Mouse (Mus musculus) cerebellum, postnatal 10 days (tissue): ENCODE results near the gene Tmem86a.
A peak's percentile ranks its signal among the peaks of the same experiment; 100 is the strongest.
"Not testable (repeated sequence)": the region's sequence is repeated elsewhere in the genome, so short reads cannot be mapped to it uniquely, and the experiment has no call there.

Experiments used
- DNase-seq, 2 experiments: peaks; one replicate each; pipeline ENCODE4 v3.0.0; 2021; ENCODE audit warnings: mixed read lengths in 2 of 2

The Tmem86a gene

DNA sequence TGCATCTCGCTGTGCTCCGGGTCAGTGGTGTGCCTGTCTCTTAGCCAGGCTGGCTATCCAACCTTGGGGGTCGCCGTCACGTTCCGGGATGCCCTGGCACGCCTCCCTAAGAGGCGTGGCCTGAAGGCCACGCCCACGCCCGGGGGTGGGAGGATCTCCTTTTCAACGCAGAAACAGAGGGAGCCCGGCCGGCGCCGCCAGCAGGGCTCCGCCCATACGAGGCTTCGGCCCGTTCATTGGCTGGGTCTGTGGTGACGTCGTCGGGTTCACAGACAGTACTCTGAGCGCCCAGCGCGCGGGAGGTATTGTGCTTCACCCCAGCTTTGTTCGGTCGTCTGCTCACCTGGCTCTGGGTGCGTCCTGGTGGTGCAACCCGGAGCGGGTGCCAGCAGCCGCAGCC lies at the start of gene Tmem86a:
Gene Tmem86a, plus strand, starts transcription at position 236 of the 400 bp plus-strand sequence.
- peak; percentile 98 for DNase-seq

DNA sequence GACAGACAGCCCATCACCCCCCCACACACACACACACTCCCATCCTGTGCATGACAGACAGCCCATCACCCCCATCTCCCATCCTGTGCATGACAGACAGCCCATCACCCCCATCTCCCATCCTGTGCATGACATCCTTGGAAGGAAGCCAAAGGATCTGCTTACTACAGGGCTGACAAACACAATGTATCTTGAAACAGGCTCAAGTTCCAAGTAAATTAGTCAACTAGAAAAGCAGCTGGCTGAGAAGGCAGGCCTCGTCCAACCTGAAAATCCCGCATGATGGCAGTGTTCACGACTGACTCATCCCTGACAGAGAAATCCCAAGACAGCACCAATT lies 49.8 kb upstream of the Tmem86a start:
- peak; percentile 55 to 64 for DNase-seq

DNA sequence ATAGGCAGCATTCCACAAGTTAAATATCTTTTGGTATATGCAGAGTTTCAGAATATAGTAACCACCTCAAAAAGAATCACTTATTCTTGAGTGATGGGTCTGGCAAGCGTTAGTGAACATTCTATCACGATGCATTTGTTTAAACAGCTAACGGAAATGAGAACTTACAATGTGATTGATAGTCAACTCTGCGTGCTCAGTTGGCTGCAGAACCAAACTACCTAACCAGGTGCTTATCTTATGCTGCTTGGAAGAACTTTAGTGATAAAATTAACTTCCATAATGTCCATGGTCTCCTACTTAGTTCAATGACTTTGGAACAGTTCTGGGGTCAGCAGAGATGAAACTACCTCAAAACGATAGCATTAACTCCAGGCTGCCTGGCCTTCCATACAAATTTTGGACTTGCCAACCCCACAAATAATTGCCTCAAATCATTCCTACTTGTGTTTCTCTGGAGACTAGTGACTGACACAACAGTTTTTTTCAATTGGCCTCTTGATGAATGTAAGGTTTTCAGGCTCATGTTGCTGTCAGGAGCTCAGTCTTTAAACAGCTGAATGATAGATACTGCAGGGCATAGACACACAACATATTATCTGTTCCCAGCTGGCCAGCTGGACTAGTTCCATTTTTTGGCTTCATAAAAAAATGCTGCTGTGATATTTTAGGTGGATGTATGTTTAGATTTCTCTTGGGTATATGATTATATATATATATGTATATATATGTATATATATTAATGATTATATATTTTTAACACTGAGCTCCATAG lies 49.1 kb upstream of the Tmem86a start:
- no peak for DNase-seq

DNA sequence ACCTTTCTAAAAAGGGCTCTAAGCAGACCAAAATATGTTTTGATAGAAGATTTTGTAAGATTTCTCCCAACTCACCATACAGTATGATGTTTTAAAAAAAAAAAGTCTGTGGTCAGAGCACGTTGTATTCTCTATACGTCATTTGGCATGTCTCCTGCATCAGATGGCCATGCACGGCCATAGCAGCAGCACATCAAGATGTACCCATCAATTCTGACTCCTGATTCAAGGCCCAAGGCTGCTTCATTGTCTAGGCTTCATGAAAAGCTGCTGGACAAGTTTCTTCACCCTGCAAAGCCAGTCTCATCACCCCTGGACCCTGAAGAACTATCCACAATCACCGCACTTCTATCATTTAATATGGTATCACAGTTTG lies 48.5 kb upstream of the Tmem86a start:
- no peak for DNase-seq

DNA sequence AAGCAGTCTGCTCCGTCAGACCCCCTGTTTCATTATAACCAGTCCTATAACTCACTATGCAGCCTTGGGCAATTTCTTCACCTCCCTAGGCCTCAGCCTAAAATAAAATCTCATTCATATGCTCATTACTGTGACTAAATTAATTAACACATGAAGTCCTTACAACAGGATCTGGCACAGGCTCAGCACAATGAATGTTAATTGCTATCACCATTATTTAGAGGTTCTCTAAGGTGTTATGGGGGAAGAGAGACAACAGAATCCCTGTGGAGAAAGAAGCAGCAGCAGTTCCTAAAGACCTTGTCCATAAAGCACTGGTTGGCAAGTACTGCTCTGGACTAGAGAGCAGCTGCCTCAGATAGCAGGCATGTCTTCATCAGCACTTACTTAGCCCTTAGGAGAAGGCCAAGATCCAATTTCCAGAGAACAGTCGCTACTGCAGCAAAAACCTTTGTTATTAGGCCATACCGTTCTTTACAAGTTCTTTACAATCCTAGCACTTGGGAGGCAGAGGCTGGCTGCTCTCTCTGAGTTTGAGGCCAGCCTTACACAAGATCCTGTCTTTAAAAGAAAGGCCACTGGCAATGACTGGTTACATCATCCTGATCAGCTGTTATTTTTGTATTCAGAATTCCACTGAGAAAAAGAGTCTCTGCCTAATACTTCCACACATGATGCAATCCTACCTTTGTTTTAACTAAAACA lies 46.8 kb upstream of the Tmem86a start:
- DNase-seq, result no peak

DNA sequence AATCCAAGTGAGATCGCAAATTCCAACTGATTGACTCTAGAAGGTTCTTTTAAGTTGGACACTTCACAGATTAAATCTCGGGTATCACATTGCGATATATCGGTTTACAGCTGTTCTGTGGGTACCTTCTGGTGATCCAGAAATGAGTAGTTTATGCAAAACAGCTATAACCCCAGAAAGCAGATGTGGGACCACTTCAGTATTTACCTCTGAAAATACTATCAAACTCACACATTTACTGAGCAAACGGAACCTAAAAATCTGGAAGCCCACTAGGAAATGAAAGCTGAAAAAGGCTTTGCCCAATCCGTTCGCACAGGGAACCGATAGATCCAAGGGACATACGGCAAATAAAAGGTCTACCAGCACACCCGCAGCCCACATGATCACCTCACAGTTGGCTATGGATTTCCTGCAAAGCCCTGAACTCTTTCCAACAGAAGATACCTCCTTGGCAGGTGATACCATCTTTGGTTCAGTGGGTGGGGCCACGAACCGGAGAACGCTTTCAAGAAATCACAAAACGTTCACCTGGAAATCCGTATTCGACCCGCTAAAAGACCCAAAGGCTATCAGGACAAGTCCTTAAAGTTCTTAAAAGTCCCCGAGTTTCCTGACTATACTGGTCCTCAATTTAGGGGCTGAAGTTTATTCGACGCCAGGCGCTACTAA lies 43.2 kb upstream of the Tmem86a start:
- peak in 1 of 2 experiments; percentile 40 for DNase-seq

DNA sequence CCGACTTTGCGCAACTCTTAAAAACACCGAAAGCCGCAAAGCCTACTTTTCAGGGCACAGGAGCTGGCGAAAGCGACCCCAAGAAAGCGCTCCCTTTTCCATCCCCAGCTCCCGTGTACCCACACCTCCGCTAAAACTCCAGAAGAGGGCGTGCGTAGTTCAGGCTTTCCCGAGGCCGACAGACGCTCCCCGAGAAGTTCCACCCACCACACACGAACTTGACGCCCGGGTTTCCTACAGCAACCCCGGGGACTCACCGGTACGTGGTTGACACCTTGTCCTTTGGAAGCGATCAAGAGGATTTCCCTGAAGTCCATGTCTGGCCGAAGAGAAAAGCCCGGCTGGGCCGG lies 42.6 kb upstream of the Tmem86a start:
- no peak for DNase-seq

DNA sequence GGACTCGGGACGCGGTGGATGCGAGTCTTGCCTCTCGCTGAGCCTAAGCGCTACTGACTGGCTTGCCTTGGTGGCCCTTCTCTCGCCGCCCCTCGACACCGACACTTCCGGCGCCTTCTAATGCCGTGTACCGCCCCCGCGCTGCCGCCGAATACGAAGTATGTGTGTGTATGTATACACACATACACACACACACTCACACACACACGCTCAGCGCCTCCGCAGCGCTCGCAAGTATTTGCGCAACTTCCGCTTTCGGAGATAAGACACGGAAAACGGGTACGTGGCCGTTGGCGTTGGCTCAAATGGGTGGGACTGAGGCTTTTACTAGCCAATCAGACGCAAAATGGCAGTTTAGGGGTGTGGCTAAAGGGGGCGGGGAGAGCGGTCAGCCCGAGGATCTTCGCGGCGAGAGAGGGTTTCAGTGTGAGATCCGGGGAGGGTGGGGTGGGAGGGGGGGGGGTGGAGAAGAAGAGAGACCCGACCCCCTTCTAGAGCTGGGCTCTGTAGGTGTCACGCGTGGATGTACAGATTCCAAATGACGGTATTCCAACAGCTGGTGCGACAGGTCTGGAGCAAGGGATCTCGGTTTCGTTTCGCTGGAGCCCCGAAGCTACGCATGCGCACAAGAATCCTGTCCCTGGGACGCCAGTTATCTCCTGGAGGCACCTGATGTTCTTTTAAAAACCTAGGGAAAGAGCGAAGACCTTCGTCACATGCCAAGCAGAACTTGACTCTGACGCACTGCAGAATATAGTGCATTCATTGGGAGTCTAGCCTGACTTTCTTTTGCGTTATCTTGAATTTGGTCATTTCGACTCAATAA lies 42.0 kb upstream of the Tmem86a start, which contains the start of gene Spty2d1:
Gene Spty2d1, minus strand, starts transcription at position 244 of the 826 bp plus-strand sequence.
- DNase-seq, result peak; percentile 100

DNA sequence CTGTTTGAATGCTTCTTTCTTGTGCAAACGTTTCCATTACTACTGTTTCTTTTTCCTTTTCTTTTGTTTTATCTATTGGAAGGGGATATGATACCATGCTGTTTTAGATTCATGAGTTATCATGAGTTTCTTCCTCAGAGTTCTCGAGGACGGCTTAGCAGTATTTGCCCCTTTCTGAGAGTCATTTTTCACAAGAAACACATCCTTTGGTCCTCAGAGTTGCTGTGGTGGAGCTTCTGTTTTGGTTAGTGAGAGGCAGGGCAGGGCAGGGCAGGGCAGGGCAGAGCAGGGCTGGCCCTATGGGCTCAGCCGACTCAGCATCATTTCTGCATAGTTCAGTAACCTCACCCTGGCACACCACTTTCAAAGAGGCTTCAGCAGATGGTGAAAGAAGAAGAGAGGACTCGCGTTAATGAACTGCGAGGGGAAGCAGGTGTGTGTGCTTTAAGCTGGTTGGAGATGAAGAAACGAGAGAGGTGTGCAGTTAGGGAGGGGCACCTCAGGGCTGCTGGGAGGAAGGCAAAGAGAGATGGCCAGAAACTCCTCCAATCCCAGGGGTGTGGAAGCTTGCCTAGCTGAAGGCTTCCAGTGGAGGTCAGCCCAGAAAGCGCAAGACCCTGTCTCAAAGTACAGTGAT lies 37.2 kb upstream of the Tmem86a start:
- no peak for DNase-seq

DNA sequence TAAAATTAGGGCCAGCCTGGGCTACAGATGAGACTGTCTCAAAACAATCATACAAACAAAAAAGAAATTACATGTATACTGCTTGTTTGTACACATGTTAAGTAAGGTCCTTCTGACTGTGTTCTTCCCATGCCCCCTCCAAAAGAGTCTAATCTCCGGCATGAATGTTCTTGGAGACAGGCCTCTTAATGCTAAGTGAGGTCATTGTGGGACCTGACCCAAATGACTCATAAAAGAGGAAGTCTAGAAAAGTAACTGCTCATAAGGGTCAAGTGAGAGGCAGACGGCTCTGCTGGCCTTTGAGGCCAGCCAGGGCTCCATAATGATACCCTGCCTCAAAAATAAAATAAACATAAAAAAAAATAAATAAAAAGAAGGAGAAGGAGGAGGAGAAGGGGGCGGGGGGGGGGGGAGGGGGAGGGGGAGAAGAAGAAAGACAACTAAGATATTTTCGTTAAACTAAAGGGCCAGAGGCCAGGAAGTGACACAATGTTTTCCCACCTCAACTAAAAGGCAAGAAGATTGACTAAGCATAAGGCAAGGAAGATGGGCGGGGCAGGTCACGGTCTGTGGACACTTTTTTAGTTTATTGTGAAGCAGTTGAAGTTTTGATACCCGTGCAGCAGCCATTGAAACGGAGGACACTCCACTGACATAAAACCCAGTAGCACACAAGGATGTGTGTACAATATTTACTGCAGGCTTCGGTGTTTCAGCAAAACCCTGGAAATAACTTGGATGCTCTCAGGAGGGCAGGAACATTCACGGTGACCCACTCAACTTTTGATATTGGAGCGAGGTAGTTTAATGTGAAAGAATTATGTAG lies 35.6 kb upstream of the Tmem86a start:
- no peak for DNase-seq

DNA sequence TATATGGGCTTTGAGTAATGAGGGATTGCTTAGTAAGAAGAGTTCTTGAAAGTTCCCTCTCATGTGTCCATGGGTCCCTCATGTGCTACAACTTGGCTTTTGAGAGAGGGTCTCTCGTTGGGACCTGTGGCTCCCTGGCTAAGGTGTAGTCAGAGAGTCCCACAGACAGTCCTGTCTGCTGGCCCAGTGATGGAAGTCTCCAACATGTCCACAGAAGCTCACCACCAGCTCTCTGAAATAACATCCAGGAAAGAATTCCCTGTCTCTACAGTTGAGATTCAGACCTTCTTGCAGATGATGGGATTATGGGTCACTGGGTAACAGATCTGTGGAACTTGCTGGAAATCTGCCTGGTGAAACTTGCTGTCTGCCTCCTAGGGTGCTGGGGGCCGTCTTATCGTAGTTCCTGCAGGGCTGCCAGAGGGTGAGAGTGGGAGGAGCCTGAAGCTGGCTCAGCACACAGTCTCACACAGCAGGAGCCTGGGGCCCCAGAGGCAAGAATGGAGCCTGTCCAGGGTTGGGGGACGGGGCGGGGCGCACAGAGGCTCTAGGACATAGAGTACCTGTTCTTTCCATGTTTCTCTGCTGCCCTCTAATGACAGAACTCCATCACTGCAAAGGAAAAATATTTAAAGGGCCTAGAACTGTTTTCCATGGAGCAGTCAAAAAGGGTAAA lies 34.9 kb upstream of the Tmem86a start:
- peak; percentile 86 to 91 for DNase-seq

DNA sequence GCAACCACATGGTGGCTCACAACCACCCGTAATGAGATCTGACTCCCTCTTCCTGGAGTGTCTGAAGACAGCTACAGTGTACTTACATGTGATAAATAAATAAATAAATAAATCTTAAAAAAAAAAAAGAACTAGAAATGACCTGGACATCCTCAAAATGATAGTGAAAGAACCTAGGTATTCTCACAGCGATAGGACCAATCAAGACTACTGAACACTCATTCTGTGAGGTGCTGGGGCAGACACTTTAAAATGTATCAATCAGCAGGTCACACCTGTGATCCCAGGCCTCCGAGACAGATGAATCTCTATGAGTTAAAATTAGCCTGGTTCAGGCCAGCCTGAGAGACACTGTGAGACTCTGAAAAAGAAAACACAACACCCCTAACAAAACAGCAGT lies 33.8 kb upstream of the Tmem86a start:
- DNase-seq, result no peak

DNA sequence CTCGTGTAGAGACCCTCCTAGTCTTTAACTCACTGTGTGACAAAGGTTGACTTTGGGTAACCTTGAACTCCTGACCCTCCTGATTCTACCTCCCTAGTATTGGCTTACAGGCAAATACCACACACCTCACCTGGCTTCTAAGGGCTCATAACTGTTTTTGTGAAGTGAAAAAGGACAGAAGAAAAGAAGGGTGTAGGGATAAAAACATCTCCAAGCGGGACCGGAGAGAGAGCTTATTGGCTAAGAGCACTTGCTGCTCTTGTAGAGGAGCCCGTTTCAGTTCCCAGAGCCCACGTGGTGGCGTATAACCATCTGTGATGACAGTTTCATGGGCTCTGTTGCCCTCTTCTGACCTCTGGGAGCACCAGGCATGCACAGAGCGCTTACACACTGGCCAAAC lies 33.3 kb upstream of the Tmem86a start:
- no peak for DNase-seq

DNA sequence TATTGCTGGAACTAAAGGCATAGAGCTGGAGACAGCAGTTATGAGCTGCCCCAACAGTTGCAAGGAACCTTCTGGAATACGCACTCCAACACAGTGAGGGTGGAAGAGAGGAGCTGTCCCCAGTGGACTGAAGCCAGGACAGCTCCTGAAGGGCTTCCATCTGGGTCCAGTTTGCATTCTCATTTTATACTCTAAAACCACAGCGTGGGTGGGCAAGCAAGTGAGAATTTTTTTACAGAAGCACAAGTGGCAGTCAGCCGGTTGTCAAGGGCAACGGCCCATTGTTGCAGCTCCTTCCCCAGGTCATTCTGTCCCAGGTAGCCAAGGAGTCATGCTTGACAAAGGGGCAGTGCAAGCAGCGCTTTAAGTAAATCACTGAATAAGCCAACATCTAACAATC lies 30.8 kb upstream of the Tmem86a start:
- DNase-seq, result peak in 1 of 2 experiments; percentile 46

DNA sequence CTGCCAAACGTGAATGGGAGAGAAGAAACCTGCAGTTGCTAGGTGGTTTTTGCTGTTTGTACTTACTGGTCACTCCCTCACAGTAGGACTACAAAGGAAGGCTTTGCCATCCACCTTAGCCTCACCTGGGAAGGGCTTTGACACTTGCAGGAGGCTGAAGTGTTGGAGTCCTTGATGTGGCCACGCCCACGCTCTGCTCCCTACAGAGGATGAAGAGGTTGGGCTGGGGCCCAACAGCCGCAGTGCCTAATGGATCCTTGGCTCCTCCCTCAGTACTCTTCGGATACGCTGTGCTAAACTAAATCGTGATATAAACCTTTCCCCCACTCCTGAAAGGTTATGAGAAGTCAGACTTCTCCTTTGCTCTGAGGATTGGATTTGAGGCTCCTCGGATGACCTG lies 29.4 kb upstream of the Tmem86a start:
- no peak for DNase-seq

DNA sequence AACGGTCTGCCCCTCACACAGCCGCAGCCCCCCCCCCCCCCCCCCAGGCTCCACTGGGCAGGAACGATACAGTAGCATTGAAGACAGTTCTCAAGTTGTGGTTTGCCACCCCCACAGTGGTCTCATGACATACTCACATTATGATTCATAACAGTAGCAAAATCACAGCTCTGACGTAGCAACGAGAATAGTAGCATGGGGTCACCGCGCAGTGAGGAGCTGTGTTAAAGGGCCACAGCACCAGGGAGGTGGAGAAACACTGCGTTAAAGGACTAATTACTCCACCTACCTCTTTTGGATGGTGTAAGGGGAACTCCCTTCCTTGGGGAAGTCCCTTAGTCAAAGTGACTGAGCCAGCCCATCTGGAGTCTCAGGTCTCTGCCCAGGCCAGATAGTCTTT lies 27.9 kb upstream of the Tmem86a start:
- no peak for DNase-seq

DNA sequence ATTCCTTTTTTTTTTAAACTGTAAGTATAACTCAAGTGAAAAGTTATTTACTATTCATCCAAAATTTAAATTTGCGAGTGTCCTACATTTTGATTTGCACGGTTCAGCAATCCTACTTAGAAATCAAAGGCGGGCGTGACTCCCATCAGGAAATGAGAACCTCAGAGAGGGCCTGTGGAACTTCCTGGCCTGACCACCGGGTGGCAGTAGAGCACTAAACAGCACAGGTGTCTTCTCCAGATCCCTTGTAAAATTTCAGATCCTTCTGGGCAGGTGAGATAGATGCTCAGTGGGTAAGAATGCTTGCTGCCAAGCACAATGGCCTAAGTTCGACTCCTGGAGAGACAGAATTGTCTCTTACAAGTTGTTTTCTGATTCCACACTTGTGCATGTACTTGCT lies 26.9 kb upstream of the Tmem86a start:
- DNase-seq, result peak; percentile 93 to 96

DNA sequence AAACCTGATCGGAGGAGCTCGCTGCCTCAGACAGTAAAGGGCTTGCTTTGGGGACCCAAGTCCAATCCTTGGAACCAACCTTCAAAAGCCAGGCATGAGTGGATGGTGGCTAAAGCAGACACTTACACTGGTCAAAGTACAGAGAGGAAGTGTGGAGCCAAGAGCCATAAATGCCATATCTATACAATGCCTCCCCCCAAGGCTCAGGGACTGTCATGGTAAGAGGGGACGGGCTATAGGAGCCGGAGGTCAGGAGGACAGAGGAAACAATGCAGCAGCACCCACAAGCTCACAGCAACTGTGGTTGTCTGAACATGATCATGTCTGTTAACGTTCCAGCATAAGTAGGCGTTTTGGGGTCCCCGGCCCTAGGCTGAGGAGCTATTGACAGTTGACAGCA lies 25.9 kb upstream of the Tmem86a start:
- DNase-seq, result no peak

DNA sequence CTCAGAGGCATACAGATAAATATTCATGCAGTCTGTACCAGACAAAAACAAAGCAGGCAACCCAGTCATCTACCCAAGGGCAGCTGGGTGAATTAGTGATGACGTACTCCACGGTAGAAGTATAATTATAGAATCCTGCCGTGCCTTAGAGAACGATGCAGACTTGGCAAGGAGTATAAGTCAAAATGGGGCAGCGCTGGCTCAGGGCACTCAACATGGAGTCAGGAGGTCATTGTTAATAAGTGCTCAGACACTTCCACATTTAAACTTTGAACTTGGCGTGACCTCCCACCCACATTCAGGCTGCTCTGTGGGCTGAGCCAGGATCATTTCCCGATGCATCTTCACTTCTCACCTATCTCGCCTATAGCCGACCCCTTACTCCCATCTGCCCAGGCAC lies 25.0 kb upstream of the Tmem86a start:
- no peak for DNase-seq

DNA sequence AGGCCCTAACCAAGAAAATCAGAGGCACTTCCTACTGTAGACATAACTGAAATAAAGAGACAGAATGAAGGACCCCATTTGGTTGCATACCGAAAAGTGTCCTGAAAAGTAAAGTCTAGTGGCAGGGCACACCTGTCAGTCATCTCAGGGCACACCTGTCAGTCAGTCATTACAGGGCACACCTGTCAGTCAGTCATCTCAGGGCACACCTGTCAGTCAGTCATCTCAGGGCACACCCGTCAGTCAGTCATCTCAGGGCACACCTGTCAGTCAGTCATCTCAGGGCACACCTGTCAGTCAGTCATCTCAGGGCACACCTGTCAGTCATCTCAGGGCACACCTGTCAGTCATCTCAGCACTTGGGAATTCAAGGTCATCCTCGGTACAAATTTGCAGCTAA lies 23.5 kb upstream of the Tmem86a start:
- DNase-seq, result not testable (repeated sequence)

DNA sequence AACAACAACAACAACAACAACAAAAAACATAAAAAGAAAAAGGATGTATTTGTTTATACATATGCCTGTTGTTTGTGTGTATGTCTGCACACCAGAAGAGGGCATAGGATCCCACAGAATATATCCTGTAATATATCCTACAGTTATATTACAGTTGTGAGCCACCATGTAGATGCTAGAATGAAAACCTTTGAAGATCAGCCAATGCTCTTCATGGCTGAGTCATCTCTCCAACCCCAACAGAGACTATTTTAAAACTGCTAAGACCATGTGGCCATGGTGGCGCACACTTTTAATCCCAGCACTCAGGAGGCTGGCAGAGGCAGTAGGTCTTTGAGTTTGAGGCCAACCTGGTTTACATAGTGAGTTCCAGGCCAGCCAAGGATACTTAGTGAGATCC lies 22.9 kb upstream of the Tmem86a start:
- no peak for DNase-seq
